Mouse (Mus musculus): ENCODE data around the gene Ptgr1.

Ptgr1 gene

GRCm38 (mm10) chr4:58986540-58987190 is at the start of gene Ptgr1:
Gene Ptgr1, minus strand, starts transcription at chr4:58987119.
- DNase-seq (ENCODE audit: low spot score) = peak; percentile 84

GRCm38 (mm10) chr4:59035786-59036350 is 48.9 kb upstream of the Ptgr1 start:
- peak; percentile 3 for DNase-seq (ENCODE audit: low spot score)

DNA sequence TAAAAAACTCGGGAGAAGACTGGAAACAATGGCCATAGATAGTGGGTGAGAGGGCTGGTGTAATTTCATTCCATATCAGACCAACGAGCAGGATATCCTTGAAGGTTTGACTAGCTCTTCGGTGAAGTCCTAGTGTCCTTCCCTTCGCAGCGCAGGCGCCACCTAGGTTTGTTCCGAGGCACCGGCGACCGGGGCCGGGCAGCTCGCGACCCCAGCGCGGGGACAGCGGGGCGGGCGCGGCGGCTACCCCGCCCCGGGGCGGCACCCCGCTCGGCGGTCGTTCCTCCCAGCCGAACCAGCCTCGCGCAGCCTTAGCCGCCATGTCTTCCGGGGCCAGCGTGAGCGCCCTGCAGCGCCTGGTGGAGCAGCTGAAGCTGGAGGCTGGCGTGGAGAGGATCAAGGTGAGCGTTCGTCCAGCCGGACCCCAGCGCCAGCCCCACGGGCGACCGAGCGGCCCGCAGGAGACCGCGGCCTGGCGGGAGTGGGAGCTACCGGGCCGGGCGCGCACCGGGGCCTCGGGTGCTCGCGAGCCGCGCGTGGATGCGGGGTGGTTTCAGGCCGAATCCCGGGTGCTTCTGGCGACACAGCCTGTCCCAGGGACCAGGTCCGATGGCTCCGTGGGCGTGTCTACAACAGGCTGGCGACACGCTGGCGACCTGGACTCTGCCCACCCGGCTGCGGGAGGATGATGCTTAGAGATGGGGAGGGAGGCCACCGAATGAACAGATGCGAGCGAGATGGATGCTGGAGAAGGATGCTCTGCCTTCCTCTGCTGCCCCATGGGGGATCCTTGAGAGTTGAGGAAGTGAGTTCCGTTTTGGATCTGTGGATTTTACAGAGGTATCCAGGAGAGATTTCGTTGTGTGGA is 48.2 kb upstream of the Ptgr1 start, which contains the start of gene Gng10:
TSS of gene Gng10 (plus strand) at position 171 of the 868 bp plus-strand sequence.
- peak; percentile 73 for DNase-seq (ENCODE audit: low spot score)

- DNase-seq (ENCODE audit: low spot score) = peak; percentile 3
Measured at GRCm38 (mm10) chr4:59034325-59034917, 47.5 kb upstream of the Ptgr1 start.

DNA sequence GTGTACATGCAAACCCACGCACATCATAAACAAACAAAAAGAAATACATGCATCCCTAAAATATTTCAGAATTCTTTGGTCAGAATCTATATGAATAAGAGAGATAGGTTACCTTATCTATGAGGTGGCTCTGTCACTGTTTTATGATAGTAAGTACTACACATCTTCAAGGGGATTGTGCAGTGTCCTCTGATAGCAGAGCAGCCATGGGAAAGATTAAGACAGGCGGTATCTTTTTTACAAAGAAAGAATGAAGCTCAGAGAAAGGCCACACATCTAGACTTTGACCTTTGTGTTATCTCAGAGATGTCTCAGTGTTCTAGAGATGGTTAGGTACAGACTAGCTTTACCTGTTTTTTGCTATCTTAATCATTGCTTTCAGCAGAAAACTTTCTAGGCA is 30.0 kb upstream of the Ptgr1 start:
- no peak for DNase-seq (ENCODE audit: low spot score)

- DNase-seq (ENCODE audit: low spot score) = no peak
Measured at GRCm38 (mm10) chr4:59015181-59015580, 28.3 kb upstream of the Ptgr1 start.

DNA sequence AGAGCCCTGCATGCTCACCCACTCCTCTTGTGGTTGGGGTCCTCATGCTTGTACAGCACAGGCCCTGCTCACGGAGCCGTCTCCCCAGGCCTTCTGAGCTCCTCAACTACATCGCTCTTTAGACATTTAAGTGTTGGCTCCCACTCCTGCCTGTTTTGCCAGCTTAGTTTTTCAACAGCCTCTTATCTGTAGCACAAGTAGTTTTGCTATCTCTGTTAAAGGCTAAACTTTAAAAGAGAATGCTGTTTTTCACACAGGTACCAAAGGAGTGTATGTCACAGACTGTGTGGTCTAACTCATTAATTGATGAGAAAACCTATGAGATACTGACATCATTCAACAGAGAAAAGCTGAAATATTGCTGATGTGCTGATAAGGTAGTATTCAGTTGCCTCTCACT is 24.5 kb upstream of the Ptgr1 start:
- no peak for DNase-seq (ENCODE audit: low spot score)

GRCm38 (mm10) chr4:59009696-59010095 is 22.8 kb upstream of the Ptgr1 start:
- DNase-seq (ENCODE audit: low spot score) = no peak

- no peak for DNase-seq (ENCODE audit: low spot score)
Measured at GRCm38 (mm10) chr4:59009186-59009585, 22.3 kb upstream of the Ptgr1 start.

GRCm38 (mm10) chr4:59007974-59008373 is 21.1 kb upstream of the Ptgr1 start:
- no peak for DNase-seq (ENCODE audit: low spot score)

- no peak for DNase-seq (ENCODE audit: low spot score)
Measured at GRCm38 (mm10) chr4:59007016-59007415, 20.1 kb upstream of the Ptgr1 start.

DNA sequence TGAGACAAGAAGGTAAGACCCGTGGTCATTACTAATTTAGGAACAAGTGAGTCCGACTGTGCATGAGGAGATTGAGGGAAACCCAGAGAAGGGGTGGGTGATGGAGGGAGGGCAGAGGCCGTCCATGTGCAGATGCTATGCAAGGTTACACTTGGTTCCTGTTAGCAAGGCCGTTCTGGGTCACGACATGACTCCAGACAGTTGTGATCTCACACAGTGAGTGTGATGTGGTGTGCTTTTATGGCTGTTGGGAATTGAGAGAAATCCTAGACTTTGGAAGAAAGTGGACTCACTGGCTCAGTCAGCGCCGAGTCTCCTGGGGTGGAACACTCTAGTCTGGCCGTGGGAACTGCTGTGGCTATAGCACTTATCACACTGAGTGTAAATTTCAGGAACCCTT is 19.3 kb upstream of the Ptgr1 start:
- DNase-seq (ENCODE audit: low spot score) = no peak

DNA sequence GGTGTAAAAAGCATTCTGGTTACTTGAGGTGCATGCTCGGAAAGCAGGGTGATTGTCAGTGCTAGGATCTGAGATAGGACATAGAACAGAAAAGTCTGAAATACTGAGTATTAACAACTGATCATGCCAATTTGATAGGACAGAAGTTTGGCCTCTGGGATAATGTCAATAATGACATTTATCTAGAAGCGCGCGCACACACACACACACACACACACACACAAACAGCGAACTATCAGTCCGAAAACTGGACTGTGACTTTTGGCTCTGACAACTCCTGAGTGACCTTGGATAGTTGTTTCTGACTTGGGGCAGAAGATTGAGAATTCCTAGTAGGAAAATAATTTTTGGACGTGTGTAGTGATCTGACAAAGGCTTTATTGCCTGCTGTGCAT is 16.9 kb upstream of the Ptgr1 start:
- DNase-seq (ENCODE audit: low spot score) = no peak

DNA sequence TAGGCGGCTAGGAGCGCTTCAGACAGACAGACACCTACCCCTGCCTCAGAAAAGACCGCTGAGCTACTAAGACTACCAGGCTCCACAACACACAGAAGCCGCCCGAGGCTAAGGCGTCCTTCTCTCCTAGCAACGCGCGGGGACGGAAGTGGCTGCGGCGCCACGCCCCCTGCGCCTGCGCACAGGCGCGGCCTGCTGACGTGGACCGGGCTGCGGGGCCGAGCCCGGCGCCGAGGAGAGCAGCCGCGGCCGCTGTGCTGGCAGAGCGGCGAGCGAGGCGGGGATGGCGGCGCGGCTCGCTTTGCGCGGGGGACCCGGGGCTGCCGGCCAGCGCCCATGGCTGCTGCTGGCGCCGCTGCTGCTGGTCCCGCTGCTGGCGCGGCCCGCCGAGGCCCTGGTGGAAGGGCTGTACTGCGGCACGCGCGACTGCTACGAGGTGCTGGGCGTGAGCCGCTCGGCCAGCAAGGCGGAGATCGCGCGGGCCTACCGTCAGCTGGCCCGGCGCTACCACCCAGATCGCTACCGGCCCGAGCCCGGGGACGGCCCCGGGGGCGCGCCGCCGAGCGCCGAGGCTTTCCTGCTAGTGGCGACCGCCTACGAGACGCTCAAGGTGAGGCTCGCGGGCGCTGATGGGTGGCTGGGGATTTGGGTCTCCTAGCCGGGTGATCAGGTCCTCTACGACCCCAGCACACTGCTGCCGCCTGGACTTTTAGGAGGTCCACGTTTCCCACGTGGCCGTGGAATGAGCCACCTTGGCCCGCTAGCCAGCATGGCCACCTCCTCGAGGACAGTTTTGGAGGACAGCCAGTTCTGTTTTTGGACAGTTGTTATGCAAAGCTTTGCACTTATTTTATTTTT is 16.3 kb upstream of the Ptgr1 start, which contains the start of gene Gm20503:
TSS of gene Gm20503 (plus strand) at position 263 of the 858 bp plus-strand sequence.
- DNase-seq (ENCODE audit: low spot score) = peak; percentile 95

DNA sequence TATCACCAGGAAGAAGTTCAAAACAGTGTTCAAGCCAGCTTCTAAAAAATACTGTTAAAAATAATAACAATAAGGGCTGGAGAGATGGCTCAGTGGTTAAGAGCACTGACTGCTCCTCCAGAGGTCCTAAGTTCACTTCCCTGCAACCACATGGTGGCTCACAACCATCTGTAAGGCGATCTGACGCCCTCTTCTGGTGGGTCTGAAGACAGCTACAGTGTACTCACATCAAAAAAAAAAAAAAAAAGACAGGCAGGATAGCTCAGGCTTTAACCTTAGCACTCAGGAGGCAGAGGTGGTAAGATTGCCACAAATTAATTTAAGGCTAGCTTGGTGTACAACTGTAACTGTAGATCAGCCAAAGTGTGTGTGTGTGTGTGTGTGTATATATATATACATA is 13.7 kb upstream of the Ptgr1 start:
- DNase-seq (ENCODE audit: low spot score) = peak; percentile 54

GRCm38 (mm10) chr4:58999686-59000085 is 12.8 kb upstream of the Ptgr1 start:
- peak; percentile 80 for DNase-seq (ENCODE audit: low spot score)

- no peak for DNase-seq (ENCODE audit: low spot score)
Measured at GRCm38 (mm10) chr4:58998688-58999087, 11.8 kb upstream of the Ptgr1 start.

GRCm38 (mm10) chr4:58997081-58997480 is 10.2 kb upstream of the Ptgr1 start:
- no peak for DNase-seq (ENCODE audit: low spot score)

- no peak for DNase-seq (ENCODE audit: low spot score)
Measured at GRCm38 (mm10) chr4:58995251-58995693, 8.4 kb upstream of the Ptgr1 start.

- no peak for DNase-seq (ENCODE audit: low spot score)
Measured at GRCm38 (mm10) chr4:58994762-58995161, 7.8 kb upstream of the Ptgr1 start, which contains the start of gene Dnajc25. Gene Dnajc25, plus strand, starts transcription at chr4:58995062.

DNA sequence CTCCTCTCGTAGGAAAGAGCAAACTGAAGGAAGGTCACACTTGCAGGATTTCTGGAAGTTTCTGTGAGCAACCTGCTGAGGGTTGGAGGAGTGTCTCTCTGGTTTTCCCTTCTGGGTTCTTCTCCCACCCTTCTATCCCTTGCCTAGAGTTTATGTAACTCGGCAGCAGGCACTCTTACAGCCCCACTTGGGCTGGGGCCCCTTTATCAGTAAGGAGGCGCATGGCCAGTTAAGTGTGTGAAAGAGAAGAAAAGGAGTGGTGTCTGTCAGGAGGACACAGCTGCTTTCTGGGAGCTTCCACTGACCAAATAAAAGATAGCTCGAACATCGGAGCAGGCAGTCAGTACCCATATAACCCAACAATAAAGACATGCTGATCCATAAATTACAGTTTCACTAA is 5.3 kb upstream of the Ptgr1 start:
- no peak for DNase-seq (ENCODE audit: low spot score)
